Mouse (Mus musculus): ENCODE measurements at regions not wholly inside any gene's neighbourhood (a gene's known extent, or its start where the extent isn't known, plus 50 kb on each side); places are given as distances from the start of the nearest gene placed in this dataset.

GRCm38 (mm10) chr17:64229225-64229976 lies 102.3 kb downstream of the Pja2 start:
- H3K4me2 ChIP-seq = no peak overlapping the region
- WGBS = 57% methylated on average over 5 of the region's 5 CpGs
- H3K9ac ChIP-seq = no peak overlapping the region
- no peak overlapping the region for H3K27ac ChIP-seq
- no peak overlapping the region for H3K4me3 ChIP-seq
- H3K36me3 ChIP-seq (replicated peaks) = no peaks in the 10 kb centered on the region
- H3K27me3 ChIP-seq (replicated peaks) = no peaks in the 10 kb centered on the region
- H3K4me1 ChIP-seq = no peaks in the 10 kb centered on the region
- H3K9me3 ChIP-seq = no peaks in the 10 kb centered on the region
- no peak for ATAC-seq (replicated peaks)

DNA sequence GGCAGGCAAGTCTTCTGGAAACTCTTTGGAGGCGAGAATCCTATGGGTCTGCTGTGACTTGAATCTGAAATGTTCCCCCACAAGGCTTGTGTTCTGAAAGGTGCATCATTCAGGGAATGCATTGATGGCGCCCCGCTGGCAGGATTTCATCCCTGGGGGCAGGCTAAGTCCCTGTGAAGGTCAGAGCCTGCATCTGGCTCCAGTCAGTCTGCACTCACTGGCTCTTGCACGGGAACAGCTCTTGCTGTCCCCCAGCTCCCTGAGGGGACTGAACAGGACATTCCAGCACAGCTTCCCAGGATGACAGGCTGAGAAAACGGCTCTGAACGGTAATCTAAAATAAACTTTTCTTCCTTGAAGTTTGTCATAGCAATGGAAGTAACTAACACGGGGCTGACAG lies 117.1 kb downstream of the Pja2 start:
- no peaks in the 10 kb centered on the region for H3K9me3 ChIP-seq
- H3K9ac ChIP-seq = no peak overlapping the region
- no peak overlapping the region for H3K4me3 ChIP-seq
- no peak overlapping the region for H3K27ac ChIP-seq
- WGBS = 17% methylated on average over 7 of the region's 7 CpGs
- H3K27me3 ChIP-seq (replicated peaks) = no peaks in the 10 kb centered on the region
- no peaks in the 10 kb centered on the region for H3K4me1 ChIP-seq
- no peak for ATAC-seq (replicated peaks)
- no peaks in the 10 kb centered on the region for H3K36me3 ChIP-seq (replicated peaks)
- no peak overlapping the region for H3K4me2 ChIP-seq

GRCm38 (mm10) chr17:64213251-64213650 lies 118.5 kb downstream of the Pja2 start:
- Histone ChIP-seq H3K36me3 (replicated peaks) (no peaks in the 10 kb centered on the region), H3K4me1 (no peaks in the 10 kb centered on the region), H3K27me3 (replicated peaks) (no peaks in the 10 kb centered on the region), H3K4me2 (no peak overlapping the region), H3K4me3 (no peak overlapping the region), H3K9ac (no peak overlapping the region), H3K27ac (no peak overlapping the region), H3K9me3 (no peaks in the 10 kb centered on the region)
- 89% methylated on average over 4 of the region's 4 CpGs for WGBS
- ATAC-seq (replicated peaks) = no peak

DNA sequence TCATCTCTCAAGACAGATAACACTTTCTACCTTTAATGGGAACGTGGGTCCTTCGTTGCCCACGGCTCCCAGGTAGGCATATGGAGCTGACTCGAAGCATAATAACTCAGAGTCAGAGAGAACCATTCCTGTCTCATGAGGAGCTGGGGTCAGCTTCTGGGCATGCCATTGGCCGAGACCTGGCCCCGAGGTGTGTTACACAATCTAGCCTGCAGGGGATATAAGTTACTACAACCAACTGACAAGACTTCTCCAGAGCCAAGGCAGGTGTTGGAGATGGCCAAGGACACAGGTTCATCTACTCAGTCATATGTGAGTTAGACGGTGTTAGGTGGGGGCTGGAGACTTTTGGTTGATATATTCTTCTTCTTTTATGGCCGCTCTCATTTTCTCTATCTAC lies 120.4 kb downstream of the Pja2 start:
- Histone ChIP-seq H3K4me1 (no peaks in the 10 kb centered on the region), H3K4me3 (no peak overlapping the region), H3K9ac (no peak overlapping the region), H3K27ac (no peak overlapping the region), H3K4me2 (no peak overlapping the region), H3K27me3 (replicated peaks) (no peaks in the 10 kb centered on the region), H3K36me3 (replicated peaks) (no peaks in the 10 kb centered on the region), H3K9me3 (no peaks in the 10 kb centered on the region)
- ATAC-seq (replicated peaks) = no peak
- 92% methylated on average over 8 of the region's 8 CpGs for WGBS

DNA sequence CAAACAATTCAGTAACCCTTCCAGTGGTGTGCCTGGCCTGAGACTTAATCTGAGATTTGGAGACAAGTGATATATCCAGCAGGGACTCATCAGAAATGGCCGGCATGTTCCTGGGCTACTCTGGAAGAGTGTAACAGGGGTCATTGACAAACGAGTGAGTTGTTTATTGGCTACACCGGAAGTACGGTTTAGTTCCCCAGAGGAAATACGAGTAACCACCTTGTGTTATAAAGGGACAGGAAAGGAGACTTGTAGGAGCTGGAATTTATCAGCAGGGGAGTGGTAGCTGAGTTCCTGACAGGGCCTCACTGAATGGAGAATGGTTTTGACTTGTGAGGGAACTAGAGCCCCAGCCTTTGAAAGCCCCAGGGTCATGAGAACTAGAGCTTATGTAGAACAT lies 121.3 kb downstream of the Pja2 start:
- ATAC-seq (replicated peaks) = no peak
- no peak overlapping the region for H3K9ac ChIP-seq
- H3K4me2 ChIP-seq = no peak overlapping the region
- H3K4me1 ChIP-seq = no peaks in the 10 kb centered on the region
- H3K9me3 ChIP-seq = no peaks in the 10 kb centered on the region
- no peak overlapping the region for H3K4me3 ChIP-seq
- H3K27me3 ChIP-seq (replicated peaks) = no peaks in the 10 kb centered on the region
- WGBS = 85% methylated on average over 5 of the region's 5 CpGs
- no peaks in the 10 kb centered on the region for H3K36me3 ChIP-seq (replicated peaks)
- H3K27ac ChIP-seq = no peak overlapping the region

DNA sequence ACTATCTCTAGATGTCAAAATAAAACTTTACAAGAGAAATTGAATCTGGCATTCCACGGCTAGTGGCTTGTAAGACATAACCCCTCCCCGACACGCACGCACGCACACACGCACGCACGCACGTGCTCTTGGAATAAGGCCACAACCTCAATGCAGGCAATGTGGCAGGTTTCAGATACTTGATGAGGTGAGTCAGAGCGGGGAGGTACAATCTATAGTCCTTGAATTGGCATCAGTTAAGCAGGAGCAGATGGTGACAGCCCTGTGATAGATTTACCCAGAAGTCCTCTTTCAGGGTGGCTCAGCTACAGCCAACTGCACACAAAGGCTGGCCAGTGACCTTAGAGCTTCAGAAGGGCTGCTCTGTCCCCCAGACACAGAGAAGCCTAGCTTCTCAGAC lies 122.1 kb downstream of the Pja2 start:
- H3K36me3 ChIP-seq (replicated peaks) = no peaks in the 10 kb centered on the region
- H3K9me3 ChIP-seq = no peaks in the 10 kb centered on the region
- no peaks in the 10 kb centered on the region for H3K27me3 ChIP-seq (replicated peaks)
- no peak overlapping the region for H3K27ac ChIP-seq
- H3K4me3 ChIP-seq = no peak overlapping the region
- no peak overlapping the region for H3K9ac ChIP-seq
- whole genome bisulfite sequencing = 87% methylated on average over 10 of the region's 10 CpGs
- H3K4me1 ChIP-seq = no peaks in the 10 kb centered on the region
- no peak for ATAC-seq (replicated peaks)
- no peak overlapping the region for H3K4me2 ChIP-seq

- Histone ChIP-seq H3K36me3 (replicated peaks) (no peaks in the 10 kb centered on the region), H3K27ac (no peak overlapping the region), H3K4me3 (no peak overlapping the region), H3K4me2 (no peak overlapping the region), H3K9ac (no peak overlapping the region), H3K9me3 (no peaks in the 10 kb centered on the region), H3K27me3 (replicated peaks) (no peaks in the 10 kb centered on the region), H3K4me1 (no peaks in the 10 kb centered on the region)
- ATAC-seq (replicated peaks) = no peak
- WGBS = 88% methylated on average over 13 of the region's 13 CpGs
Observed at GRCm38 (mm10) chr17:64208152-64208855, 123.4 kb downstream of the Pja2 start.

DNA sequence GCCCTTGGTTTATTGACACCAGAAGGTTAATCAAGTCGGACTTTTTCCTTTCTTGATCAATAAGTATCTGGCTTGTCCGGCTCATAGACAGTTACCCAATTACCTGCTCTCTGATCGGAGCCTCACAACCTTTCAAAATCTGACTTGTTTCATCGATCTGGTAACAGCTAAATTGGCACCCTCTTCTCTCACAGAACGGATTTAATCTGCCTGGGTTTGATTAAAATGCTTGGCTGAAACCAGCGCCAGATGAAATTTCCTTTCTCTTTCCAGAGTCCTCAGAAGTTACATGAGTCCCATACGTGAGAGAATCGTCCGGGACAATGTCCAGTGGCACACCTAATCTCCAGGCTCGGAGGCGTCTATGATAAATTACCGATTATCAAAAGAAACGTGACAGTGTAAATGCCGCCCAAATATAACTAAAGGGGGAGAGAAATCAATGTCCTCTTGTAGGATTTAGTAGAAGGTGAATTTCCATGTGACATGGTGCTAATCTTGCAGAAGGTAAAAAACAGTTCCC lies 125.5 kb downstream of the Pja2 start:
- H3K27ac ChIP-seq = no peak overlapping the region
- H3K9ac ChIP-seq = no peak overlapping the region
- no peaks in the 10 kb centered on the region for H3K36me3 ChIP-seq (replicated peaks)
- no peak overlapping the region for H3K4me2 ChIP-seq
- H3K27me3 ChIP-seq (replicated peaks) = no peaks in the 10 kb centered on the region
- no peak for ATAC-seq (replicated peaks)
- H3K9me3 ChIP-seq = no peaks in the 10 kb centered on the region
- H3K4me1 ChIP-seq = no peaks in the 10 kb centered on the region
- H3K4me3 ChIP-seq = no peak overlapping the region
- 70% methylated on average over 14 of the region's 14 CpGs for whole genome bisulfite sequencing

GRCm38 (mm10) chr17:64203611-64204010 lies 128.1 kb downstream of the Pja2 start:
- no peak overlapping the region for H3K27ac ChIP-seq
- H3K4me2 ChIP-seq = no peak overlapping the region
- no peak for ATAC-seq (replicated peaks)
- 81% methylated on average over 7 of the region's 7 CpGs for WGBS
- no peaks in the 10 kb centered on the region for H3K36me3 ChIP-seq (replicated peaks)
- no peak overlapping the region for H3K4me3 ChIP-seq
- no peak overlapping the region for H3K9ac ChIP-seq
- no peaks in the 10 kb centered on the region for H3K27me3 ChIP-seq (replicated peaks)
- no peaks in the 10 kb centered on the region for H3K4me1 ChIP-seq
- no peaks in the 10 kb centered on the region for H3K9me3 ChIP-seq

DNA sequence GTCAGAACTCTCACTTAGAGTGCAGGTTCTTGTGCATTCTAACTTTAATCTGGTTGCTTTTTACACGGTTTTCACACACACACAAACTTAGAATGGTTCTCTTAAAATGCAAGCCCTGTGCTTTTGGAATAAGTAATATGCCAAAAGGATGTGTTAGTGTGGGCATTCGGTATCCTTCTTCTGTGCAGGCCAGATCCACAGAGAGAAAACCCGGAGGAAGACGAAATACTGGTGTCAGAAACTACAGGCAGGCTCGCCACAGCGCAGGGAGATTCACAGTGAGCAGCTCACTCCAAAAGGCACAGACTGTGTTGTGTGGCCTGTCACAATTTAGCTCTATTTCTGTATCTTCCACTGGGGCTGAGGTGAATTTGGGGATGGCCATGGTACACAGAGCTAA lies 129.5 kb downstream of the Pja2 start:
- no peaks in the 10 kb centered on the region for H3K27me3 ChIP-seq (replicated peaks)
- H3K4me3 ChIP-seq = no peak overlapping the region
- H3K27ac ChIP-seq = no peak overlapping the region
- ATAC-seq (replicated peaks) = no peak
- no peak overlapping the region for H3K9ac ChIP-seq
- no peaks in the 10 kb centered on the region for H3K9me3 ChIP-seq
- WGBS = 89% methylated on average over 6 of the region's 6 CpGs
- H3K4me2 ChIP-seq = no peak overlapping the region
- H3K36me3 ChIP-seq (replicated peaks) = no peaks in the 10 kb centered on the region
- no peaks in the 10 kb centered on the region for H3K4me1 ChIP-seq

DNA sequence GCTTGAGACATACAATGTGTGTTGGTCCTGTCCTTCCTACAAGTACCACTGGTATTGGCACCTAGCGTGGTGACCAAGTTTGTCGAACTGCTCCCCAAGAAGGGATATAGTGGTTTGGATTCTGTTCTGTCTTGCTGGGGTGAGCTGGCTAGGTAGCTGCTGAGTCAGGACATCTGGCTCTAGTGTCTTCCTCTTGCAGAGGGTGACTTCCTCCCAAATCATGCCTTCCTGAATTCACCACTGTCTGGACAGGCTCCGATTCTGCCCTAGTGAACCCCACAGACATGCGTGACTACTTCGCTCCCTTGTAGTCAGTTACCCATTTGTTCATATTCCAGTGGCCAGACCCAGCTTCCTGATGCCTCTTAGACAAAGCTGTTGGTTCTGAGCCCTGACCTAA lies 130.1 kb downstream of the Pja2 start:
- no peak overlapping the region for H3K27ac ChIP-seq
- no peak overlapping the region for H3K4me2 ChIP-seq
- 90% methylated on average over 5 of the region's 5 CpGs for WGBS
- no peaks in the 10 kb centered on the region for H3K36me3 ChIP-seq (replicated peaks)
- no peaks in the 10 kb centered on the region for H3K9me3 ChIP-seq
- no peaks in the 10 kb centered on the region for H3K27me3 ChIP-seq (replicated peaks)
- H3K9ac ChIP-seq = no peak overlapping the region
- no peak for ATAC-seq (replicated peaks)
- H3K4me1 ChIP-seq = no peaks in the 10 kb centered on the region
- H3K4me3 ChIP-seq = no peak overlapping the region

DNA sequence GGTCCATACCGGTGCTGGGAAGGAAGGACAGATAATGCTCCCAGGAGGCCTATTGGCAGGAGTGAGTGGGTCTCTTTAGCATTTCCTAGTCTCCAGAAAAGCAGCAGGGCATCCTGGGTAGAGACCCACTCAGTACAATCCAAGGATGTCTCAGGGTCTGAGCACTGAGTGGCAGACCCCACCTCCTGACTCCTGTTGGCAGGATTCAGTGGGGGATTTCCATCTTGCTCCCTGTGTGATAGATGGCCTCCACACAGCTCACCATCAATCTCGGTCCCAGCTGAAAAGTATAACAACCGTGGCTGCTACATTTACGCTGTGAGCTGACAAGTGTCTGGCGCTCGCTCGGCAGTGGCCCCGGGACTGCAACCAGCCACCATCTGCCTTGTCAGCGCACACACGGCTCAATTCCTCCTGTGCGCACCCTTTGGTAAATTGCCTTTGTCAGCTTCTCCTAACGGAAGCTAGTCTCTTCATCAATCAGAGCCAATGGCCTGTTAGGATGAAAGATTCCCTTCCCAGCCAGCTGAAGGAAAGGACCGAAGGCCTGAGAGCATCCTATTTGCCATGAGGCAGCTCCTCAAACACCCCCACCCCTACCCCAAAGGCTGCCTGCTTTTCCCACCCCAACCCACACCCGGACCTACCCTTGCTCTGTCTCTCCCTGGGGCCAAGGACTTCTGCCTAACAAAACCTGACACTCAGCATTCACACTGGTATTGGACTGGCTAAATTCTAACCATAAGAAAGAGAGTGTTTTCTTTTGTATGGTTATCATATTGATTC lies 131.4 kb downstream of the Pja2 start:
- Histone ChIP-seq H3K9ac (no peak overlapping the region), H3K27me3 (replicated peaks) (no peaks in the 10 kb centered on the region), H3K4me1 (0 out of 2 replicates have a peak, but pooled peaks cover 3% of the 10 kb centered on the region), H3K4me3 (no peak overlapping the region), H3K27ac (no peak overlapping the region), H3K4me2 (no peak overlapping the region), H3K9me3 (no peaks in the 10 kb centered on the region), H3K36me3 (replicated peaks) (no peaks in the 10 kb centered on the region)
- ATAC-seq (replicated peaks) = no peak
- 73% methylated on average over 14 of the region's 14 CpGs for WGBS
